Mouse (Mus musculus): Measurements from ENCODE around the gene Rbm20.

Gene Rbm20

DNA sequence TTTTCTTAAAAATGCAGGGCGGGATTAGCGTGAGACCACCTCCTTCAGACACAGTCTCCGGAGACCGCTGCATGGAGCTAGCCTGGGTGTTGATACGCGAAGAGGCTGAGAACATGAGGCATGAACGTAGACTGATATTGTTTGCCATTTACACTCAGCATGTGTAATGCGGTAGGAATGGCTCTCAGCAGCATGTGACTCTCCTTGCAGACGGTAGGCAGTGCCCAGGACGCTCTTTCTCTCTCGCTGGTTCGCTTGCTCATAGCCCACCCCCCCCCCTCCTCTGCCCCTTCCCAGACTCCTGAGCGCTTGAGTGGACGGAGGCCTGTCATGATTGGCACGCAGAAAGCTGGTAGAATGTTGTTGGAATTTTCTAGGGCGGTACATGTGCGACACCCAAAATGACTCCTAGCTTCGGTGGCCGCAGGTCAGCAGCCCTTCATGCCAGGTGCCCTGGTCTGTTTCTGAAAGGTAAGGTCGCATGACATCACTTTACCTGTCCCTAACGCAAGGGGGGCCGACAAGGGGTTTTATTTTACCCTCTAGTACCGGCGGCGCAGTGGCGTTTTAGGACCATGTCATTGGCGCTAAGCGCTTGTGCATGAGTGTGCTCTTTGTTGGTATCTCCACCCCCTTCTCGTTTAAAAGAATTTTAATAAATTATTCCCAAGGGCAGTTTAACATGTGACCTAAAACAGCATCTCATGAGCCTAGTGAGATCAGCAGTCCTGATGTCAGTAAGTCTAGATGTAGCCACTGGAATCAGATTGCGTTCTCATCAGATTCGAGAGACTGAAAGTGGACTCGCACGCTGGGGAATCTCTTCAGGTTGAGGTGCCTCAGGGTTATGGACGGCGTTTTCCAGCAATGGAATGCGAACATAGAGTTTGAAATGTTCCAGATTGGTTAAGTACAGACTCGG, 116.1 kb downstream of the Rbm20 start:
- peak; percentile 60 for DNase-seq

DNA sequence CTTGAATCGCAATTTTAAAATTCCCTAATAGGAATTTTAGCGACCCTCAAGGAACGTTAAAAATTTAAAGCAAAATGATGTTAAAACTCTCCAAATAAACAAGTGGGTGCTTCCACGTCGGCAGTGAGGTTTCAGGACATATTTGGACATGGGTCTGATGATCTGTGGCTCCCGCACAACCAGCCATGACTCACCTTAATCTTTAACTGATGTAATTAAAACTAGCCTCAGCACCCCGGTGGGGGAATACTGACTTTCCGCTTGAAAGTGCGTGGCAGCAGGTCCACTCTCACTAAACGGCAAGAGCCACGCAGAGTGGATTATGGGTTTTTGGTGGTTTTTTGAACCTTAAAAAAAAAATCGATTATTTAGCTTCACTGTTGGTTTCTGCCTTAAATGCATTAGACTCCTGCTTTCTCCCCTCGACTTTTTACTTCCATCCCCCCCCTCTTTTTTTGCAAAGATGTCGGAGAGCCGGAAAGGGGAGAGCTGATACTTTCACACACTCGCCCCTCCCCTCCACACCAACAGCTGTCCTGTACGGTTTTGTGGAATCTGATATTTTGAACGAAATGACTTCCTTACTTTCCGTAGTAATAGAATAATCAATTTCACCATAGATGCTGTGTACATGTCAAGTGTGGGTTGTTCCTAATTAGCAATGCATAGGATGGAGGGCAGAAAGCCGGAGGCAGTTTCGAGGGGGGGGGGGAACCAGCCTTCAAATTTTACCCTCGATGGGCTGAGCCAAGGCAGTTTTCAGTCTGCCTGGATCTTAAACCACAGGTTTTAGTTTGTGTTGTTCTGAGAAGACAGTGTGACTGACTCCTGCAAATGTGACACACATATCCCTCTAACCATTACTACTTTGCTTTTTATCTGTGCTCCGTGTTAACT, 117.1 kb downstream of the Rbm20 start:
- DNase-seq = no peak

DNA sequence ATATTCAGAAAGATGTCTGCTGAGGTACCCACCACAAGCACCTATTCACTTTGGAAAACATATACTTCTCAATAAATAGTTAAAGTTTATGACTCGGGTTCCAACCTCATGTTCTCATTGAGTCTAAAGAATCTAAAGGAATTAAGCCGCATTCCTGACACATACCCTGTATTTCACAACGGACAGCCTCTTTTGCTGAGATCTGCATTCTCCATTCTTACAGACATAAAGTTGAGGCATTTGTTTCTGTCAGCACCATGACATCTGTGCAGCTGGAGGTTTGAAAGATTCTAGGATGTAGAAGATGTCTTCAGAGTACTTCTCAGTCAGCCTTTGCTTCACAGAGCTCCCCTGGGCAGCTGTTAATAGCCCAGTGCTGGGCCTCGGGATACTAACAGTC, 117.9 kb downstream of the Rbm20 start:
- no peak for DNase-seq

DNA sequence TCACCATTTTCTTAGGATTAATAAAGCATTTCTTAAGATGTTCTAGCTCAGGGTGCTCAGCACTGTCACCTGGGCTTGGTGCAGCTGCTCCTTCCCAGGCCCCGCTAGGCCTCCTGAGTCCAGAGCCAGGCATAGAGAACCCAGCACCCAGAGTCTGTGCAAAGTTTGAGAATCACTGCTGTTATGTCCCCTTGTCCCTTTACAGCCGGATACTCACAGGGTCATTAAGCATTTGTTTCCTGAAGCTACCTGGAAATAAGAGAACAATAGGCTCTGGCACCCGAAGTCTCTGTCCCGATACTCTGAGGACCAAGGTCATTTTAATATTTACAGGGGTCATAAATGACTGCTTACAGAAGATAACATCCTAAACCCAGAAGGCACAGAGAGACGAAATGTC, 118.9 kb downstream of the Rbm20 start:
- no peak for DNase-seq

DNA sequence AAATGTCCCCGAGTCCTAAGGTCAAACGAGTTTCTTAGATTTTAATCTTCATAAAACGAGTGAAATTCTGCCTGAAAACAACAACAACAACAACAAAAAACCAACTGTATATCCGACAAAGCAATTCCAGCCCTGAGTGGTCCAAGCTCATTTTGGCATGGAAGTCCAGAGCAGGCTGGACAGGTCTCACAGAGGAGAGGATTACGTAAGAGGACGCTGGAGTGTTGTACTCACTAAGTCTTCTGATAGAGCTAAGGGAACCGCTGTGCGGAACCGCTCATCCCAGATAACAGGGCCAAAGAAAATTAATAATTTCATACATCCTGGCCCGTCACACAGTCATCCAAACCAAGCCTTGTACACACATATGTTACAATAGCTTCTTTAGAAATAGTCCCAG, 120.7 kb downstream of the Rbm20 start:
- no peak for DNase-seq

DNA sequence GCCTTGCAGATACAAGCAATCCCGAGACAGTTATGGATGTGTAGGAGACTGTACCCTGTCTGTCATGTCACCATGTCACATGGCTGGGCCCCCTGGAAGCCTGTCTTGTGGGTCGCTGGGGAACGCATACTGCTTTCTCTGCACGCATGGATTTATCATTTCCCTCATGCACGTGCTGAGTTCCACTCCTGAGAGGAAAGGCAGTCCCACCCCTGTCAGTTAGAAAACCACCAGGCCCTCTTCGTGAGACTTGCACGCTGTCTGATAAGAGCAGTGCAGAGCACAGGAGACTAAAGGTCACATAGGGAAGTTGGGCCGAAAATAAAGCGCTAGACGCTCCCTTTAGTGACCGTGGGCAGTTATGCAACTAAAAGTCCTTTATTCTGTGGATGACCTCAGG, 122.8 kb downstream of the Rbm20 start:
- no peak for DNase-seq

DNA sequence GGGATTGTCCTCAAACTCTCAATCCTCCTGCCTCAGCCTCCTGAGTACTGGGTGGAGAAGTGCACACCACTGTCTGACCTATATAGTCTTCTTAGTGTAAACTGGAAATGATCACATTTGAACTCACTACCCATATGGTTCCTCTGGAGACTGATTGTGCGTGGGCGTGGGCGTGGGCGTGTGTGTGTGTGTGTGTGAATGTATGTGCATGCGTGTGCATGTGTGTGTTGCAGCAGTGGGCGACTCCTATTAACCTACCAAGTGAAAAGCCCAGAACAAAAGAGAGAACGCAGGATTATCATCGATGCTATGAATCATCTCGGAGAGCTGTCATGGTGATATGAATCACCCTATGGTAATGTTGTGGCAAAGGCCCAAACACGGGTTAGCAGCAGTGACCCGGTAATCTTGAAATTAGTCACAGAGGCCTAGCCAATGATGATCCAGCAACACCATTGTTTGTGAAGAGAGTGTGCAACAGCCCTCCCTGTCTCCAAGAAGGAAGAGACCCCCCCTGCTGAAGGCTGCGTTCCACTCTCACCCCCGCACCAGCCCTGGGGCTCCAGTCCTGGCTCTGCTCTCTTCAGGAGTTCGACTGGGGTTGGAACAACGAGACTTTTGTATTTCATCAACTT, 123.4 kb downstream of the Rbm20 start:
- no peak for DNase-seq

DNA sequence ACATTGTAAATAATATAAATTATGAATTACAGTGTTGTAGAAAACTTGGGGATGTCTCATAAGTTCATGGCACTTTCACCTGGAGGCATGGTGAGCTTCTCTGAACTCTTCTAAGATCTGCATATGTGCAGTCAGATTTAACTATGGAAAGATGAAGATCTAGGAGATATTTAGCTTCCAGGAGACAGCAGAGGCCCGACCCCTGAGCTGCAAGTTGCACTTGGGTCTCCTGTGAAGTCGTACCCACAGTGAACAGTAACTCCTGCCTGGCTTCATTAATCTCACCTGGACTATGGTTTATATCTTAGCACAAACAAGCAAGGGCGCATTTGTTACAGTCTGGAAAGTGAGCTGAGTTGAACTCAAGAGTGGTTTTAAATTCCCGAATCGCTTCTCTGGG, 124.3 kb downstream of the Rbm20 start:
- no peak for DNase-seq

DNA sequence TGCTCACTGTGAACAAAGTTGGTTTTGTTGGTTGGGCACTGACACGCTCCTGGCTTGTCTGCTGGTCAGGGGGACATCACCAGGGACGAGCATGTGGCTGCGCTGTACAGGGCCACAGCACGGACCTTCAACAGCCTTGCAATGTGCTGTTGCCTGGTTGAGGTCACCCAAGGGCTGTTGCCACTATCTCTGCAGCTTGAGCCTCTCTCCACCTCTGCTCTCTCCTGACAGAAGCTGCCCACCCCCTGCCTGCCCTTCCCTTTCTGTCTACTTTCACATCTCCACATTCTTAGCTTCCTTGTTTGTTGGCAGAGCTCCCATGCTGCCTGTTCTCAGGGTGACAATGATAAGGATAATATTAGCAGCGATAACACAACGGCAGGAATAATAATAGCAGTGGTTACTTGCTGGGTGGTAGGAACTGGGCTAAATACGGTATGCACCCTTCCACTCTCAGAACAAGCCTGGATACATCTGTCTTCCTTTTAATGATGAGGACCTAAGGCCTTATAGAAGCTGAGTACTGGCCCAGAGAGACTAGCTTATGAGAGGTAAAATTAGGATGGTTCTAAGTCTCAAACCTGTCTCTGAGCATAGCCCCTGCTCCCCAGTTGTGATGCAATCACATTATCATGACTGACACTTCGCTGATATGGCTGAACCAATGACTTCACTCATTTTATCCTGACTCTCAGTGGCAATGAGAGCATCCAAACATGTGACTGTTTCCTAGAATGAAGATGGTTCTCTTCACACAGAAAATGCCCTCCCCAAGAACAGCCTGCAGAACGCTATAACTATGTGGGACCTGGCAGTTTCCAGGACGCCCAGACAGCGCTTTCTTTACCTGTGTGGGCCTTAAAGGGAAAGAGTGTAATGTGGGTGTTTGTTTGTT, 124.9 kb downstream of the Rbm20 start:
- no peak for DNase-seq

DNA sequence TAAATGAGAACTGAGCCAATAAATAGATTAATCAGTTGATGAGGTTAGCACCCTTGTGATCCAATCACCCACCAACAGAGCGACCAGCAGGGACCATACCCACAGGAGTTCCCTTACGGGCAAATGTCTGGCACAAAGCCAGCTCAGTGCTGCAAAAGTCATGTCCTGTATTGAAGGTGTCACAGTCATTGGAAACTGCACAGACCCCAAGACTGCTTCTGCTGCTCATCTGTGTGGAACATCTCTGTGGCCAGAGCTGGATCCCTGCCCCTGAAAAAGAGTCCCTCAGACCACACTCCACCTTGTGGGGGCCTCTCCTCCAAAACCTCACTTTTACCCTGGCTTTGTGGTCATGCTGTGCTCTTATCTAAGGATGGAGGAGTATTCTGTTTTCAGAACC, 126.8 kb downstream of the Rbm20 start:
- DNase-seq = no peak

DNA sequence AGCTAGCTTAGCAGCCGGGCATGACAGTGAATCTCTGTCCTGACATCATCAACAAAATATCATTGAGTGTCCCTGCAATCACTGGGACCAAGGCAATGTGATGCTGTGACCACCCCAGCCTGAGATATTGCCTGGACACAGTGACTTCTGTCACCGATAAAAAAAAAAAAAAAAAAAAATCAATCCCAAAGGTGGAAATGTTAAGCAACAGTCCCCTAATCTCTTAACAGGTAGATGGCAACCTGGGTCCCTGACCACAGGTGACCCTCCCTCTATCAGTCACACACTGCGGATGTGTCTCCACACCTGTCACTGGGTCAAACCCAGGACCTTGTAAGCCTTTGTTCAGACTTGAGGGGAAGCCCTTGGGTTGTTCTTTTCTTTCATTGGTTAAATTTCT, 128.0 kb downstream of the Rbm20 start:
- DNase-seq = no peak

DNA sequence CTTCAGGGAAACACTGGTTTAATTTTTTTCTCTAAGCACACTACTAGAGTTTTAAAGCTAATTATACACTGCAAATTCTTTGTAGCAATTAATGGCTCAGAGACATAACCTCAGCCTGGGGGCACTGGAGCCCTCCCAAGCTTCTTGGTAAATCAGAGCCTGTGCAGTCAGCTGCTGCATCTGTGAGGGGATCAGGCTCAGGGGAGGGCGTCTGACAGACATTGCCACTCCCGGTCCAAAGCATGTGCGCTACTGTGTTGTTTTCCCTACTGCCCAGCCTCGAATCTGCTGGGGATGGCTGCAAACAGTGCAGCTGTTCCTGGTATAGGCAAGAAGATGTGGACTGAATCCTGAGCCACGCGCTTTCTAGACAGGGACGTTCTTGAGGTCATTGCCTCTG, 129.0 kb downstream of the Rbm20 start:
- no peak for DNase-seq

DNA sequence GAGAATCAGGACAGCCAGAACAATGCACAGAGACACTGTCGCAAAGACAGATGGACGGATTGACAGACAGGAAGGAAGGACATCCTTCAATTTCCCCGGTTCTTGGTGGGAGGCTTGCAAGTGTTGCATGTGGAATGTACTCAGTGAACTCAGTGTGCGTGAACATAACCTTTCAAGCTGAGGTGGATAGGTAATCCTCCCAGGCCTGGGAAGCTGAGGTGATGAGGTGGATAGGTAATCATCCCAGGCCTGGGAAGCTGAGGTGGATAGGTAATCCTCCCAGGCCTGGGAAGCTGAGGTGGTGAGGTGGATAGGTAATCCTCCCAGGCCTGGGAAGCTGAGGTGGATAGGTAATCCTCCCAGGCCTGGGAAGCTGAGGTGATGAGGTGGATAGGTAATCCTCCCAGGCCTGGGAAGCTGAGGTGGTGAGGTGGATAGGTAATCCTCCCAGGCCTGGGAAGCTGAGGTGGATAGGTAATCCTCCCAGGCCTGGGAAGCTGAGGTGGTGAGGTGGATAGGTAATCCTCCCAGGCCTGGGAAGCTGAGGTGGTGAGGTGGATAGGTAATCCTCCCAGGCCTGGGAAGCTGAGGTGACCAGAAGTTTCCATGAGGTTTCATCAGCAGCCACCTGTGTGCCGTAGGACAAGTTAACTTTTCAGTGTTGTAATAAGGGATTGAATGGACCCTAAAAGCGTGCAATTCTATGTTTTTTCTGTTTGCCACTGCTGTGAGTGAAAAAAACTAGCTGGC, 129.6 kb downstream of the Rbm20 start:
- DNase-seq = peak; percentile 65

DNA sequence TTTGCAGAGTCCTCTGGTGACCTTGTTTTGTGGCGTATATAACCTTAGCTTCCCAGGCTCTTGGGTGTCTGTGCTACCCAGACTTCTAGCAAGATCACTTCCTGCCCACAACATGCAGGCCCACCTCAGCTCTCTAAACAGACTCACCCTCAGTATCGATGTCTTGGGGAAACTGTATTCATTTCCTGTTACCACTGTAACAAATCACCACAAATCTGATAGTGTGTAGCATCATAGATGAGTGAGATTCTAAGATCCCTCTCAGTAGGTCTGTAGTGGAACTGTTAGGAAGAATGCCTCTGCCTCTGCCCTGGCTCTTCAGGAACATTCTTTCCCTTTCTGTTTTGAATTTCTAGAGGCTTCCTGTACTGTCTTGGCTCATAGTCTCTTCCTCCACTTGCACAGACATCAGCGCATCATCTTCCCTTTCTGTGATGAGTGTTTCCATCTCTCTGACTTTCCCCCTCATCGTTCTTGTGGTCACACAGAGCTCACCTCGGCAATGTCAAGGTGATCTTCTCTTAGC, 130.2 kb downstream of the Rbm20 start:
- no peak for DNase-seq

DNA sequence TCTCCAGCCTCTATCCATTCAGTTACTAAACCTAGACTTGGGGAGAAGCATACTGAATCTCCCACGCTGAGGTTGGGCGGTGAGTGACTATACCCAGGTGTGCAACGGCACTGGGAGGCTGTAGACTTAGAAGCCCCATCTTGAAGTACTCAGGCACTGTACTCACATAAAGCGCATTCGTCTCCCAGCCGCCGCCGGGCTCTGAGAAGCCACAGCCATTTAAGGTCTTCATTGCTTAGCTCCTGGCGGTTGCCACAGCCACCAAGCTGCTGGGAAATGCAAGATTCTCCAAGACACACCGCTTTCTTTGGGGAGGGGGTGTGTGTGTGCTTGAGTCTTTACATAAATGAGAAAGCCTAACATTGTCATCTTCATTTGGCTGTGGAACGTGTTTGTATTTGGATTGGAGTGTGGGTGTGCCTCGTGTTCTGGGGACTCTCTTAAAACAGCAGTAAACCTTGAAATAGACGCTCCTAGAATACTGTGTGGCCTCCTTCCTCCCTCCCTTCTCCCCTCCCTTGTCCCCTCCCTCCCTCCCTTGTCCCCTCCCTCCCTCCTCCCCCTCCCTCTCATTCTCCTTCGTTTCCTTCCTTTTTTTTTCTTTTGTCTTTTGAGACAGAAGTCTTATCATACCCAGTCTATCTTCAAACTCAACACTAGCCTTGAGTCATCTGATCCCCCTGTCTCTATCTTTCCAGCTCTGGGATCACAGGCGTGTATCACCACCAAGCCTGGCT, 131.1 kb downstream of the Rbm20 start:
- DNase-seq = no peak

DNA sequence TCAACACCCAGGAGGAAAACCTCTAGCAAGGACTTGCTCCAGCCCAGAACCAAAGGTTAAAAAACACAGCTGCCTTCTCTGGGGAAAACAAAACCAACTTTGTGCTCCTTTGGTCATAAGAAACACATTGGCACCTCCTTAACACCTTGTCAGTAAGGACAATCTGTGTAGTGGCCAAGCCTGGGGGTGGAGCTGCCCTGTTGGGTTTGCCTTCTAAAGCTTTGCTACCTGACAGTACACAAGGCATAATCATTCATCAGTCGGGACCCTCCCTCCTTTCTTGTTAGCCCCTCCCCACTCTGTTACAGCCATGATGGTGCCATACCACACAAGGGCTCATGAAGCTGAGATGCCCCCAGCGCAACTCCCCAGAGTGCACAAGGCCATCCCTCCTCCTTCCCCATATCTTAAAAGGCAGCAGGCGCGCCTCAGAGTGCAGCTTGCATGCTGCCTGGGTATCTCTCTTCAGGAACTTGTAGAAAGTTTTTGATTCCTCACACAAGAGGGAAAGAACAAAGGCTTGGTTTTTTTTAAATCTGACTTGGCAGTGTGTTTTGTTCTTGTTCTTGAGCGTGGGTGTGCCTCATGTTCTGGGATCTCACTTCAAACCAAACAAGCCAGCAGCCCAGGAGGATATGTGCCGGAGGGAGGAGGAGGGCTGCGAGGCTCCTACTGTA, 132.2 kb downstream of the Rbm20 start:
- no peak for DNase-seq

DNA sequence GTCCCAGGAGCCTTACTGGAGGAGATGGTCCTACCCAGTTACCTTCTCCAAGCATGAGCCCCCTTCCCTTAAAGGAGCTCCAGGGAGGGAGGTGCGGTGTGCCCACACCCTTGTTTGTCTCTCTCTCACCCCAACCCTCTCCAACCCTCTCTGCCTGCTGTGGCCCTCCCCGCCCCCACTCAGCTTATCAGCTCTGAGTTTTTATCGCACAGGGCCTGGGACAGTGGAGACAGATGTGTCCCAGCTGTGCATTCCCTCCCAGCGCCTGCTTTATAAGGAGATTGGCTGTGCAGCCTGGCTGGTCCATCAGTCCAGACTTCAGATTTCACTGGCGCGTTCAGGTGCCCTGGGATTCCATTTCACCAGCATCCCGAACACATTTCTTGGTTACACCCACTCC, 132.9 kb downstream of the Rbm20 start:
- no peak for DNase-seq

DNA sequence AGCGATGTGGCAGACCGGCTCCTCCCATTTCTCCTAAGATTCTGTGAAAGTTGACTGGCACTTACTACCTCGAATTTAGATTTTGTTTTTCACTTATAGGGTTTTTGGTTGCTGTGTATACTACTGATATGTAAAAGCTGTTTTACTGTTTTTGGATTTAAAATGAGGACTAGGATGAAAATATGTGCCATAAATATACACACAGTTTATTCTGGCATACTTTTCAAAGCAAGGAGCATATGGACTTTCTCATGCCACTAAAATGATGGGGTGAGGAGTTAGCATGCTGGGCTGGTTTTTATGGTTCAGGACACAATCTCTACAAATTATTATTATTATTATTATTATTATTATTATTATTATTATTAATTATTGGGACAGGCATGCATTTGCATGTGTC, 133.5 kb downstream of the Rbm20 start:
- no peak for DNase-seq

DNA sequence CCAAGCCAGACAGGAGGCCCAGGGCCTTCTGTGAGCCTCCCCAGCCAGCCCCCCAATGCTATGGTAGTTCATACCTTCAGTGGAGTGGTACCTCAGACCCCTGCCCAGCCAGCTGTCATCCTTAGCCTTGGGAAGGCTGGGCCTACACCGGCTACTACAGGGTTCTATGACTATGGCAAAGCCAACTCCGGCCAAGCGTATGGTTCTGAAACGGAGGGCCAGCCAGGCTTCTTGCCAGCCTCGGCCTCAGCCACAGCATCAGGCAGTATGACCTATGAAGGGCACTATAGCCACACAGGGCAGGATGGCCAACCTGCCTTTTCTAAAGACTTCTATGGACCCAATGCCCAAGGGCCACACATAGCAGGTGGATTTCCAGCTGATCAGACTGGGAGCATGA, 136.5 kb downstream of the Rbm20 start:
- no peak for DNase-seq

DNA sequence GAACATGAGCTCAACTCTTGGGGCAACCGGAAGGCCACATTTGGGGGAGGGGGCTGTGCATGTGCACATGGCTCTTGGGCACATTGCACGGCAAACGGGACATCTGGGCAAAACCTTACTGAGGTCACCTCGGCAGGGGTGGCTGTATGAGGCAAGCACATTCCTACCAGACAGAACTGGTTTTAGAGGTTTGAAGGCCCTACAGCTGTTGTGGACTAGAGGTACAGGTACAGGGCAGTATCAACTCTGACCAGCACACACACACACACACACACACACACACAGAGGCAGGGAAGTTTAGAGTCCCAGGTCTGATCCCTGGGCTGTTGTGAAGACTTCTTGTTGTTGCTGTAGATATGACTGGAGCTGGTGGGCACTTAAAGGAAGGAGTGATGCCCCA, 138.6 kb downstream of the Rbm20 start:
- no peak for DNase-seq

All from kidney, adult 11 months (tissue).